Mouse (Mus musculus): ENCODE data around the gene 5031439G07Rik. TPM values are rescaled to one million over a fixed set of nuclear protein-coding genes. Genes with fewer than 3 reads are reported as not detected.

Gene 5031439G07Rik
- polyA plus RNA-seq, 1 experiment: 69.7 TPM

GRCm38 (mm10) chr15:84960692-84961091, 27.7 kb downstream of the 5031439G07Rik start:
- H3K4me3 ChIP-seq (ENCODE audit: insufficient read depth, low read length): peak overlapping the region; percentile 41
- TF ChIP-seq CTCF (IDR thresholded peaks at IDR 0.05; ENCODE audit: extremely low read depth, insufficient read depth, low read length) (0 out of 2 replicates have a peak, but pooled peaks have one; percentile 0), POLR2A (IDR thresholded peaks at IDR 0.05; ENCODE audit: extremely low read depth, insufficient read depth, low read length) (peak; percentile 45; the same call in 1 of the 2 replicates)

GRCm38 (mm10) chr15:84959891-84960290, 28.5 kb downstream of the 5031439G07Rik start:
- TF ChIP-seq POLR2A (IDR thresholded peaks at IDR 0.05; ENCODE audit: extremely low read depth, insufficient read depth, low read length) (no peak), CTCF (IDR thresholded peaks at IDR 0.05; ENCODE audit: extremely low read depth, insufficient read depth, low read length) (no peak)
- peaks cover 22% of the 10 kb centered on the region for H3K4me1 ChIP-seq (ENCODE audit: control insufficient read depth, insufficient read depth, low read length)
- H3K27ac ChIP-seq (ENCODE audit: insufficient read depth, low read length): 0 out of 2 replicates have a peak overlapping the region, but pooled peaks have one; percentile 40
- H3K4me3 ChIP-seq (ENCODE audit: insufficient read depth, low read length): peak overlapping the region; percentile 41

More at GRCm38 (mm10) chr15:84960692-84961091, 27.7 kb downstream of the 5031439G07Rik start:
- peak overlapping the region; percentile 40; the same call in 1 of the 2 replicates for H3K27ac ChIP-seq (ENCODE audit: insufficient read depth, low read length)
- peaks cover 23% of the 10 kb centered on the region for H3K4me1 ChIP-seq (ENCODE audit: control insufficient read depth, insufficient read depth, low read length)

GRCm38 (mm10) chr15:84958331-84958730, 30.0 kb downstream of the 5031439G07Rik start:
- Histone ChIP-seq H3K27ac (ENCODE audit: insufficient read depth, low read length) (peak overlapping the region; percentile 43), H3K4me3 (ENCODE audit: insufficient read depth, low read length) (no peak overlapping the region), H3K4me1 (ENCODE audit: control insufficient read depth, insufficient read depth, low read length) (peaks cover 21% of the 10 kb centered on the region)
- TF ChIP-seq POLR2A (IDR thresholded peaks at IDR 0.05; ENCODE audit: extremely low read depth, insufficient read depth, low read length): no peak
- no peak for TF ChIP-seq CTCF (IDR thresholded peaks at IDR 0.05; ENCODE audit: extremely low read depth, insufficient read depth, low read length)

DNA sequence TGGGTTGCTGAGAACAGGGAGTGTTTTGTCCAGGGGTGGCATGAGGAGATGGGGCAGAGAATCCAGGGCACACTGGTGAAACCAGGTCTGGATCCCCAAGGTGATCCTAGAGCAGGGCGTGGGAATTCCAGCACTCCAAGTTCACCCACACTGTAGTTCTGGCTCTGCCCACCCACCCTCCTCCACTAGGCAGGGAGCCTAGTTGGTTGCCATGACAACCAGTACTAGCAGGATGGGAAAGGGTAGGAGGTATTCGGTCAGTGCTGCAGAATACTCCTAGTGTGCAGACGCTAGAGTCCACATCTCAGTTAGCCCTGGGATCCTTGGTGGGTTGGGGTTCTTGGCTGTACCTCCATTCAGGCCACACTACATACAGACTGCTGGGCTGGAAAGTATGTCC, 30.5 kb downstream of the 5031439G07Rik start:
- Histone ChIP-seq H3K4me1 (ENCODE audit: control insufficient read depth, insufficient read depth, low read length) (peaks cover 21% of the 10 kb centered on the region), H3K4me3 (ENCODE audit: insufficient read depth, low read length) (no peak overlapping the region), H3K27ac (ENCODE audit: insufficient read depth, low read length) (peak overlapping the region; percentile 43)
- TF ChIP-seq CTCF (IDR thresholded peaks at IDR 0.05; ENCODE audit: extremely low read depth, insufficient read depth, low read length) (no peak), POLR2A (IDR thresholded peaks at IDR 0.05; ENCODE audit: extremely low read depth, insufficient read depth, low read length) (peak; percentile 71; the same call in 1 of the 2 replicates)

GRCm38 (mm10) chr15:84953259-84953658, 35.1 kb downstream of the 5031439G07Rik start:
- Histone ChIP-seq H3K4me1 (ENCODE audit: control insufficient read depth, insufficient read depth, low read length) (peaks cover 14% of the 10 kb centered on the region), H3K27ac (ENCODE audit: insufficient read depth, low read length) (no peak overlapping the region), H3K4me3 (ENCODE audit: insufficient read depth, low read length) (no peak overlapping the region)
- TF ChIP-seq CTCF (IDR thresholded peaks at IDR 0.05; ENCODE audit: extremely low read depth, insufficient read depth, low read length) (no peak), POLR2A (IDR thresholded peaks at IDR 0.05; ENCODE audit: extremely low read depth, insufficient read depth, low read length) (no peak)

GRCm38 (mm10) chr15:84950053-84950452, 38.3 kb downstream of the 5031439G07Rik start:
- TF ChIP-seq POLR2A (IDR thresholded peaks at IDR 0.05; ENCODE audit: extremely low read depth, insufficient read depth, low read length) (no peak), CTCF (IDR thresholded peaks at IDR 0.05; ENCODE audit: extremely low read depth, insufficient read depth, low read length) (no peak)
- peaks cover 7% of the 10 kb centered on the region for H3K4me1 ChIP-seq (ENCODE audit: control insufficient read depth, insufficient read depth, low read length)
- H3K27ac ChIP-seq (ENCODE audit: insufficient read depth, low read length): no peak overlapping the region
- no peak overlapping the region for H3K4me3 ChIP-seq (ENCODE audit: insufficient read depth, low read length)

- Histone ChIP-seq H3K4me3 (ENCODE audit: insufficient read depth, low read length) (no peak overlapping the region), H3K4me1 (ENCODE audit: control insufficient read depth, insufficient read depth, low read length) (peaks cover 7% of the 10 kb centered on the region), H3K27ac (ENCODE audit: insufficient read depth, low read length) (no peak overlapping the region)
- TF ChIP-seq POLR2A (IDR thresholded peaks at IDR 0.05; ENCODE audit: extremely low read depth, insufficient read depth, low read length) (no peak), CTCF (IDR thresholded peaks at IDR 0.05; ENCODE audit: extremely low read depth, insufficient read depth, low read length) (no peak)
Observed at GRCm38 (mm10) chr15:84948990-84949389, 39.4 kb downstream of the 5031439G07Rik start.

GRCm38 (mm10) chr15:84944319-84944718, 44.0 kb downstream of the 5031439G07Rik start:
- Histone ChIP-seq H3K4me3 (ENCODE audit: insufficient read depth, low read length) (no peak overlapping the region), H3K27ac (ENCODE audit: insufficient read depth, low read length) (peak overlapping the region; percentile 25; the same call in 1 of the 2 replicates), H3K4me1 (ENCODE audit: control insufficient read depth, insufficient read depth, low read length) (peaks cover 2% of the 10 kb centered on the region)
- TF ChIP-seq POLR2A (IDR thresholded peaks at IDR 0.05; ENCODE audit: extremely low read depth, insufficient read depth, low read length) (no peak), CTCF (IDR thresholded peaks at IDR 0.05; ENCODE audit: extremely low read depth, insufficient read depth, low read length) (no peak)

- TF ChIP-seq POLR2A (IDR thresholded peaks at IDR 0.05; ENCODE audit: extremely low read depth, insufficient read depth, low read length) (no peak), CTCF (IDR thresholded peaks at IDR 0.05; ENCODE audit: extremely low read depth, insufficient read depth, low read length) (no peak)
- Histone ChIP-seq H3K27ac (ENCODE audit: insufficient read depth, low read length) (no peak overlapping the region), H3K4me1 (ENCODE audit: control insufficient read depth, insufficient read depth, low read length) (peaks cover 2% of the 10 kb centered on the region), H3K4me3 (ENCODE audit: insufficient read depth, low read length) (no peak overlapping the region)
Observed at GRCm38 (mm10) chr15:84942647-84943285, 45.6 kb downstream of the 5031439G07Rik start.

- Histone ChIP-seq H3K4me3 (ENCODE audit: insufficient read depth, low read length) (no peak overlapping the region), H3K27ac (ENCODE audit: insufficient read depth, low read length) (no peak overlapping the region), H3K4me1 (ENCODE audit: control insufficient read depth, insufficient read depth, low read length) (peaks cover 9% of the 10 kb centered on the region)
- TF ChIP-seq CTCF (IDR thresholded peaks at IDR 0.05; ENCODE audit: extremely low read depth, insufficient read depth, low read length) (no peak), POLR2A (IDR thresholded peaks at IDR 0.05; ENCODE audit: extremely low read depth, insufficient read depth, low read length) (no peak)
Observed at GRCm38 (mm10) chr15:84940102-84940501, 48.2 kb downstream of the 5031439G07Rik start.
